Mouse (Mus musculus): ENCODE results near the gene Tns4. TPM values are rescaled to one million over a fixed set of nuclear protein-coding genes. Genes with fewer than 3 reads are reported as not detected.
A peak's percentile ranks its signal among the peaks of the same experiment; 100 is the strongest.

Gene Tns4
- polyA plus RNA-seq, 1 experiment from 2014 or later: 0.22 TPM

DNA sequence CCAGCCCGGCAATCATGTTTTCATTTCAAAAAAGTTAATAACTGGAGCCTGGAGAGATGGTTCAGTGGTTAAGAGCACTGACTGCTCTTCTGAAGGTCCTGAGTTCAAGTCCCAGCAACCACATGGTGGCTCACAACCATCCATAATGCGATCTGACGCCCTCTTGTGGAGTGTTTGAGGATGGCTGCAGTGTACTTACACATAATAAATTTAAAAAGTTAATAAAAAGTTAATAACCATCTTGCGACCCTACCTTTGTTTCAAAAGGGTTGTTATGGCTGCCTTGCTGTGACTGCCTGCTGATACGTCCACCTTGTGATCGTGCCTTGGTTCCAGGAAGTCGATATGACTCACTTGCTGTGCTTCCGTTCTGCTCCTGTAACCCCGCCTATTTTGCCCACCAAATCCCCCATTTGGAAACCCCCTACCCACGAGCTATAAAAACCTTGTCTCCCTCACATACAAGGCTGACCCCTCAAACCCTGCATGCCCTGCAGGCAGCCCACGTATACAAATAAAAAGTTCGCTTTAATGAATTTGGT, 62.1 kb downstream of the Tns4 start:
- WGBS: 85% methylated on average over 12 of the region's 12 CpGs
- no peak for ATAC-seq (replicated peaks; ENCODE audit: insufficient number of reproducible peaks, low FRiP score, low TSS enrichment, low read depth)
- DNase-seq (ENCODE audit: low spot score): no peak
- Histone ChIP-seq H3K36me3 (replicated peaks; ENCODE audit: control insufficient read depth, insufficient read depth, low read depth, low read length) (peaks cover under 1% of the 10 kb centered on the region; the same call in 1 of the 2 replicates), H3K9me3 (replicated peaks; ENCODE audit: control insufficient read depth, low read length) (no peaks in the 10 kb centered on the region), H3K9ac (replicated peaks; ENCODE audit: low read length) (no peak overlapping the region), H3K4me2 (ENCODE audit: low read depth, low read length) (no peak overlapping the region), H3K4me3 (ENCODE audit: low read depth, low read length) (no peak overlapping the region), H3K4me1 (ENCODE audit: control insufficient read depth, insufficient read depth, low read length) (no peaks in the 10 kb centered on the region; the same call in 1 of the 2 replicates), H3K27me3 (ENCODE audit: control insufficient read depth, insufficient read depth, low read length) (no peaks in the 10 kb centered on the region), H3K27ac (replicated peaks; ENCODE audit: low read depth, low read length) (no peak overlapping the region)

- H3K9me3 ChIP-seq (replicated peaks; ENCODE audit: control insufficient read depth, low read length): no peaks in the 10 kb centered on the region
- H3K27ac ChIP-seq (replicated peaks; ENCODE audit: low read depth, low read length): no peak overlapping the region
- no peaks in the 10 kb centered on the region for H3K27me3 ChIP-seq (ENCODE audit: control insufficient read depth, insufficient read depth, low read length)
- WGBS: 87% methylated on average over 6 of the region's 6 CpGs
- peaks cover 6% of the 10 kb centered on the region for H3K36me3 ChIP-seq (replicated peaks; ENCODE audit: control insufficient read depth, insufficient read depth, low read depth, low read length)
- no peaks in the 10 kb centered on the region; the same call in 1 of the 2 replicates for H3K4me1 ChIP-seq (ENCODE audit: control insufficient read depth, insufficient read depth, low read length)
- no peak overlapping the region for H3K4me3 ChIP-seq (ENCODE audit: low read depth, low read length)
- ATAC-seq (replicated peaks; ENCODE audit: insufficient number of reproducible peaks, low FRiP score, low TSS enrichment, low read depth) (no peak), DNase-seq (ENCODE audit: low spot score) (no peak)
- H3K4me2 ChIP-seq (ENCODE audit: low read depth, low read length): no peak overlapping the region
- H3K9ac ChIP-seq (replicated peaks; ENCODE audit: low read length): no peak overlapping the region
Observed at GRCm38 (mm10) chr11:99025878-99026277, 63.2 kb downstream of the Tns4 start.

DNA sequence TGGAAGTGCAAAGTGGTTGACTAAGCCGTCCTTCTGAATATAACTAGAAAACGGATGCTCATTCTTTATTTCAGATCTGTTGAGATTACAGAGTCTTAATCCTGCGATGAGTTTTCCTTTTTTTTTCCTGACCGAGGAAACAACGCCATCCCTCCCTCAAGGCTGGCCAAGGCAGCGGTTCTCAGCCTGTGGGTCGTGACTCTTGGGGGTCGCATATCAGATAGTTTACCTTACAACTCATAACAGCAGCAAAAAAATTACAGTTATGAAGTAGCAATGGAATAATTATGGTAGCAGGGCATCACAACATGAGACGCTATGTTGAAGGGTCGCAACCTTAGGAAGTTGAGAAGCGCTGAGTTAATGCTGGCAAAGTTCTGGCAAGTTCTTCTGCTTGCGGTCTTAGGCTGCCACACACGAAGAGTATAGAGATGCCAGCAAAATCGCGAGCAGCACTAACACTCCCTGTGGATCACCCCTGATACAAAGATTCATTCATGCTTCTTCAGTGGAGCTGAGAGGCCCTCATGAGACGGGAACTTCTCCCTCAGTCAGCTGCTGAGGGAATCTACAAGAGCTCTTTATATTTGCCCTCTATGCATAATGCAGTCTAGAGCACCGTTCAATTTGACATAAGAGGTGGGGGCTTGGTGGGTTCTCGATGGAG, 64.5 kb downstream of the Tns4 start:
- ATAC-seq (replicated peaks; ENCODE audit: insufficient number of reproducible peaks, low FRiP score, low TSS enrichment, low read depth): 0 out of 2 replicates have a peak, but pooled peaks have one; percentile 13

DNA sequence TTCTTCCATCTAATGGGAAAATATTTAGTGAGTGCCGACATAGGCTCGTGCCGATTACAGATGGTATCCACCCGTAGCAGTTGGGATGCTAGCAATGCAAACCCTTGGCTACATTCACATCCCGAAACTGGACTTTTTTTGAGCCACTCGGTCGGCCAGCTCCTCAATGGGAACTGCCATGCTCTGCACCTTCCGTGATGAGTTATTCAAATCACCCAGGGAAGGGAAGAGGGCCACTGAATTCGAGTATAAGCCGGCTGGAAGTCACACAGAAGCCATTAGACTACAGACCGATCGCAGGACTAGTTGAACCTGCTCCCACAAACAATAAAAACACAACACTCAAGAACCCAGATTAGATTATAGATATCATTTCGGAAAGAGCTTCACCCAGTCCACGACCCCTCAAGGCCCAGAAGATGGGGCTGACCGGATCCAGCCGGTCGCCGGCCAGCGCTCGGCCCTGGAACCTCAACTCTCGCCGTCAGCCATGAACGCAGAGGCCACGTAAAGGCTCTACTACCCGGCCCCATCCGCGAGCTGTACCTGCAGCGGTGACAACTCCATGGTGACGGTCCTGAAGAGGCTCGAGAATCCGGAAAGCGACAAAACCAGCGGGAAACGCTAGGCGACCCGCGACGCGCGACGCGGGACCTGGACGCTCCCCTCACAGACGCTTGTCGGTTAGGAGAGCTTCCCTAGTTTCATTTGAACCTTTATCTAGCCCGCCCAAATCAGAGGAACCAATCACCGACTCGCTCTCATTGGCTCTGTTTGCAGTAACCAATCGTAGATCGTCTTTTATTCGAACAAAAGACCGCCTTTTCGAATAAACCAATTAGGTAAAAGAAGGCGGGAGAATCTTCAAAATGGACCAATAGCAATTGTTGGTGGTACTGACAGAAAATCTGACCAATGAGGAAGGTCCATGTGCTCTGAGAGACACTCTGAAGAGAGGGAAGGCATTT, 65.3 kb downstream of the Tns4 start, which contains the start of gene Top2a:
TSS of gene Top2a (minus strand) at position 690 of the 968 bp plus-strand sequence.
- under 1% methylated on average over 54 of the region's 54 CpGs for WGBS
- Histone ChIP-seq H3K4me2 (ENCODE audit: low read depth, low read length) (peak within 1 kb of the TSS; percentile 52), H3K27ac (replicated peaks; ENCODE audit: low read depth, low read length) (peak within 1 kb of the TSS; percentile 68), H3K9ac (replicated peaks; ENCODE audit: low read length) (peak within 1 kb of the TSS; percentile 88), H3K27me3 (ENCODE audit: control insufficient read depth, insufficient read depth, low read length) (no peaks in the 10 kb centered on the region), H3K4me3 (ENCODE audit: low read depth, low read length) (peak within 1 kb of the TSS; percentile 68), H3K9me3 (replicated peaks; ENCODE audit: control insufficient read depth, low read length) (no peaks in the 10 kb centered on the region), H3K4me1 (ENCODE audit: control insufficient read depth, insufficient read depth, low read length) (no peaks in the 10 kb centered on the region; the same call in 1 of the 2 replicates), H3K36me3 (replicated peaks; ENCODE audit: control insufficient read depth, insufficient read depth, low read depth, low read length) (peaks cover 7% of the 10 kb centered on the region)
- peak; percentile 91 for ATAC-seq (replicated peaks; ENCODE audit: insufficient number of reproducible peaks, low FRiP score, low TSS enrichment, low read depth)
- peak; percentile 98 for DNase-seq (ENCODE audit: low spot score)

More for the DNA sequence above, 64.5 kb downstream of the Tns4 start:
- DNase-seq (ENCODE audit: low spot score): no peak
- peak overlapping the region; percentile 24; the same call in 1 of the 2 replicates for H3K4me2 ChIP-seq (ENCODE audit: low read depth, low read length)
- no peak overlapping the region for H3K9ac ChIP-seq (replicated peaks; ENCODE audit: low read length)
- H3K4me3 ChIP-seq (ENCODE audit: low read depth, low read length): peak overlapping the region; percentile 23
- 50% methylated on average over 18 of the region's 18 CpGs for WGBS
- no peaks in the 10 kb centered on the region for H3K27me3 ChIP-seq (ENCODE audit: control insufficient read depth, insufficient read depth, low read length)
- no peak overlapping the region for H3K27ac ChIP-seq (replicated peaks; ENCODE audit: low read depth, low read length)
- H3K36me3 ChIP-seq (replicated peaks; ENCODE audit: control insufficient read depth, insufficient read depth, low read depth, low read length): peaks cover 7% of the 10 kb centered on the region
- no peaks in the 10 kb centered on the region; the same call in 1 of the 2 replicates for H3K4me1 ChIP-seq (ENCODE audit: control insufficient read depth, insufficient read depth, low read length)
- H3K9me3 ChIP-seq (replicated peaks; ENCODE audit: control insufficient read depth, low read length): no peaks in the 10 kb centered on the region

- ATAC-seq (replicated peaks; ENCODE audit: insufficient number of reproducible peaks, low FRiP score, low TSS enrichment, low read depth) (no peak), DNase-seq (ENCODE audit: low spot score) (no peak)
- Histone ChIP-seq H3K9ac (replicated peaks; ENCODE audit: low read length) (peak overlapping the region; percentile 88), H3K9me3 (replicated peaks; ENCODE audit: control insufficient read depth, low read length) (no peaks in the 10 kb centered on the region), H3K36me3 (replicated peaks; ENCODE audit: control insufficient read depth, insufficient read depth, low read depth, low read length) (peaks cover 7% of the 10 kb centered on the region), H3K4me2 (ENCODE audit: low read depth, low read length) (peak overlapping the region; percentile 52), H3K27me3 (ENCODE audit: control insufficient read depth, insufficient read depth, low read length) (no peaks in the 10 kb centered on the region), H3K4me1 (ENCODE audit: control insufficient read depth, insufficient read depth, low read length) (no peaks in the 10 kb centered on the region; the same call in 1 of the 2 replicates), H3K4me3 (ENCODE audit: low read depth, low read length) (peak overlapping the region; percentile 68), H3K27ac (replicated peaks; ENCODE audit: low read depth, low read length) (no peak overlapping the region)
- 8% methylated on average over 4 of the region's 4 CpGs for WGBS
Observed at GRCm38 (mm10) chr11:99023094-99023493, 66.0 kb downstream of the Tns4 start.

DNA sequence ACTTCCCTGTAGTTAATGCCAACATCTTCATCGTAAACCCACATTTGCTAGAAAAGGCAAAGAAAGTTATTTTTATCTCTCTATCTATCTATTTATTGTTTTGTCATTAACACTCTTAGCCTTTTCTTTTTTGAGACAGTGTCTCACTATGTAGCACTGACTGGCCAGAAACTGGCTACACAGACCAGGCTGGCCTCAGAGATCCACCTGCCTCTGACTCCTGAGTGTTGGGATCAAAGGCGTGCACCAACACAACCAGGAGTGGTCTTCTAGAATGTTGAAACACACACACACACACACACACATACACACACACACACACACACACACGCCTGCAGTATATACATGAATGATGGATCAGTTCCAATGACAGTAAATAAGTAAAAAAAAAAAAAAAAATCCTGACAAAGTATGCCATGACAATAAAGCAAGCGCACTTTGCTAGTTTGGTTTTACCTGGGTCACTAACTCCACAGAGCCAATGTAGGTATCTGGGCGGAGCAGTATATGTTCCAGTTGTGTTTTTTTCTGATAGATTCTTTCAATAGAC, 66.6 kb downstream of the Tns4 start:
- WGBS: 89% methylated on average over 5 of the region's 5 CpGs
- H3K9me3 ChIP-seq (replicated peaks; ENCODE audit: control insufficient read depth, low read length): no peaks in the 10 kb centered on the region
- no peak overlapping the region for H3K27ac ChIP-seq (replicated peaks; ENCODE audit: low read depth, low read length)
- H3K4me2 ChIP-seq (ENCODE audit: low read depth, low read length): peak overlapping the region; percentile 36
- peaks cover 10% of the 10 kb centered on the region for H3K36me3 ChIP-seq (replicated peaks; ENCODE audit: control insufficient read depth, insufficient read depth, low read depth, low read length)
- no peaks in the 10 kb centered on the region for H3K27me3 ChIP-seq (ENCODE audit: control insufficient read depth, insufficient read depth, low read length)
- ATAC-seq (replicated peaks; ENCODE audit: insufficient number of reproducible peaks, low FRiP score, low TSS enrichment, low read depth): no peak
- peak overlapping the region; percentile 68 for H3K4me3 ChIP-seq (ENCODE audit: low read depth, low read length)
- no peak for DNase-seq (ENCODE audit: low spot score)
- no peak overlapping the region for H3K9ac ChIP-seq (replicated peaks; ENCODE audit: low read length)
- no peaks in the 10 kb centered on the region; the same call in 1 of the 2 replicates for H3K4me1 ChIP-seq (ENCODE audit: control insufficient read depth, insufficient read depth, low read length)

- whole genome bisulfite sequencing: 97% methylated on average over 6 of the region's 6 CpGs
- ATAC-seq (replicated peaks; ENCODE audit: insufficient number of reproducible peaks, low FRiP score, low TSS enrichment, low read depth) (no peak), DNase-seq (ENCODE audit: low spot score) (no peak)
- H3K4me3 ChIP-seq (ENCODE audit: low read depth, low read length): no peak overlapping the region
- H3K9ac ChIP-seq (replicated peaks; ENCODE audit: low read length): no peak overlapping the region
- no peak overlapping the region for H3K27ac ChIP-seq (replicated peaks; ENCODE audit: low read depth, low read length)
- H3K27me3 ChIP-seq (ENCODE audit: control insufficient read depth, insufficient read depth, low read length): no peaks in the 10 kb centered on the region
- H3K4me1 ChIP-seq (ENCODE audit: control insufficient read depth, insufficient read depth, low read length): no peaks in the 10 kb centered on the region; the same call in 1 of the 2 replicates
- no peaks in the 10 kb centered on the region for H3K9me3 ChIP-seq (replicated peaks; ENCODE audit: control insufficient read depth, low read length)
- no peak overlapping the region for H3K4me2 ChIP-seq (ENCODE audit: low read depth, low read length)
- peaks cover 10% of the 10 kb centered on the region for H3K36me3 ChIP-seq (replicated peaks; ENCODE audit: control insufficient read depth, insufficient read depth, low read depth, low read length)
Observed at GRCm38 (mm10) chr11:99019844-99020243, 69.3 kb downstream of the Tns4 start.

All from embryonic facial prominence, embryonic 11.5 days (tissue).